Mouse (Mus musculus) lung, postnatal 0 days (tissue): ENCODE data around the gene Lrrc57.

Source experiments
- CTCF ChIP-seq: IDR thresholded peaks from 2 replicates; pipeline ENCODE4 v1.5.1; 2016; ENCODE audit warnings: antibody characterized with exemption, mild to moderate bottlenecking
- EP300 ChIP-seq: IDR thresholded peaks from 2 replicates; pipeline ENCODE4 v1.6.1; 2016; ENCODE audit warnings: antibody characterized with exemption, mild to moderate bottlenecking, control low read depth

DNA sequence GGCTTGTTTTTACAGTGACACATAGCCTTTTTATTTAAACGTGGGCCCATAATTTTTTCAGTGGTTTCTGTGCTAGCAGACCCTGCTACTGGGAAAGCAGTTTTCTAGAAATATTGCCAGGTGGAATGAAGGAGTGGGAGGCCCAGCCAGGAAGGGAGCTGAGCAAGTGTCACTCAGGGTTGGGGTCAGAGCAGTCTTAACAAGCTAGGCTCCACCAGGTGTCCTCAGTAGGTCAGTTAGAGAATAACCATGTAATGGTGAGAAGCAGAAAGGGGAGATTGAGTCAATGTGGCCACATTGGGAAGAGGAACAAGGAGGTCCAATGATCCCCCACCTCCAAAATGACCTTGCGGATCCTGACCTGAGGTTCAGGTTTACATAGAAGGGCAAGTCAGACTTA lies 45.4 kb upstream of the Lrrc57 start:
- peak; percentile 15; the same call in 1 of the 2 replicates for TF ChIP-seq CTCF
- TF ChIP-seq EP300, result no peak
